Mouse (Mus musculus): Measurements from ENCODE around the gene Pde6c. TPM values are rescaled to one million over a fixed set of nuclear protein-coding genes. Genes with fewer than 3 reads are reported as not detected.

Gene Pde6c
- total RNA-seq, 2 experiments from 2014 or later = not detected

Other genes with a start within 250 kb of the Pde6c start
- gene Myof, start 89.2 kb upstream of the Pde6c start, total RNA-seq (2021) = 1 to 10 TPM; 4.5 to 5.6 TPM
- gene Cep55, start 77.8 kb upstream of the Pde6c start, total RNA-seq (2021) = under 1 TPM; 0.30 to 0.31 TPM
- gene Ffar4, start 35.7 kb upstream of the Pde6c start, total RNA-seq (2021) = not detected
- 1 to 10 TPM; 1.6 to 2.3 TPM for gene Rbp4, start 7.5 kb upstream of the Pde6c start, total RNA-seq (2021)
- gene Fra10ac1, start 91.4 kb downstream of the Pde6c start, total RNA-seq (2021) = 10 to 100 TPM in 1 of 2 experiments, 1 to 10 TPM in 1; 10.0 to 10.7 TPM
- gene Lgi1, start 131.8 kb downstream of the Pde6c start, total RNA-seq (2021) = 1 to 10 TPM; 1.5 to 3.1 TPM